Mouse (Mus musculus): ENCODE results near the gene Rnf214. TPM values are rescaled to one million over a fixed set of nuclear protein-coding genes. Genes with fewer than 3 reads are reported as not detected.

Rnf214 gene
- polyA plus RNA-seq, 1 experiment from 2014 or later: 21.5 TPM

- TF ChIP-seq CTCF (IDR thresholded peaks at IDR 0.05; ENCODE audit: low read depth): no peak
- H3K4me2 ChIP-seq (replicated peaks; ENCODE audit: low read depth): no peak overlapping the region
- H3K4me1 ChIP-seq (replicated peaks; ENCODE audit: control insufficient read depth, insufficient read depth, low read length): no peaks in the 10 kb centered on the region
- ATAC-seq: no peak
- no peak overlapping the region for H3K9ac ChIP-seq (ENCODE audit: low read depth, low read length)
- H3K36me3 ChIP-seq (ENCODE audit: control insufficient read depth, insufficient read depth): peaks cover 83% of the 10 kb centered on the region
- no peak overlapping the region for H3K4me3 ChIP-seq (ENCODE audit: low read depth, low read length)
- no peaks in the 10 kb centered on the region for H3K9me3 ChIP-seq (ENCODE audit: control insufficient read depth)
- 88% methylated on average over 8 of the region's 8 CpGs for WGBS
- H3K27me3 ChIP-seq (replicated peaks; ENCODE audit: control insufficient read depth, insufficient read depth, low read length): no peaks in the 10 kb centered on the region
- H3K27ac ChIP-seq (ENCODE audit: low read depth, low read length): no peak overlapping the region
These were observed 36.2 kb upstream of the Rnf214 start for GRCm38 (mm10) chr9:45942916-45943315.

- H3K4me3 ChIP-seq (ENCODE audit: low read depth, low read length): no peak overlapping the region
- no peak overlapping the region for H3K9ac ChIP-seq (ENCODE audit: low read depth, low read length)
- no peak for TF ChIP-seq CTCF (IDR thresholded peaks at IDR 0.05; ENCODE audit: low read depth)
- 80% methylated on average over 16 of the region's 16 CpGs for WGBS
- no peaks in the 10 kb centered on the region for H3K4me1 ChIP-seq (replicated peaks; ENCODE audit: control insufficient read depth, insufficient read depth, low read length)
- H3K9me3 ChIP-seq (ENCODE audit: control insufficient read depth): no peaks in the 10 kb centered on the region
- ATAC-seq: no peak
- no peak overlapping the region for H3K4me2 ChIP-seq (replicated peaks; ENCODE audit: low read depth)
- no peak overlapping the region; the same call in 1 of the 2 replicates for H3K27ac ChIP-seq (ENCODE audit: low read depth, low read length)
- H3K36me3 ChIP-seq (ENCODE audit: control insufficient read depth, insufficient read depth): peaks cover 80% of the 10 kb centered on the region
- H3K27me3 ChIP-seq (replicated peaks; ENCODE audit: control insufficient read depth, insufficient read depth, low read length): no peaks in the 10 kb centered on the region
These were observed 35.8 kb upstream of the Rnf214 start for GRCm38 (mm10) chr9:45942464-45942863.

- Histone ChIP-seq H3K27ac (ENCODE audit: low read depth, low read length) (no peak overlapping the region), H3K27me3 (replicated peaks; ENCODE audit: control insufficient read depth, insufficient read depth, low read length) (no peaks in the 10 kb centered on the region), H3K4me3 (ENCODE audit: low read depth, low read length) (no peak overlapping the region), H3K4me1 (replicated peaks; ENCODE audit: control insufficient read depth, insufficient read depth, low read length) (no peaks in the 10 kb centered on the region), H3K4me2 (replicated peaks; ENCODE audit: low read depth) (no peak overlapping the region), H3K9me3 (ENCODE audit: control insufficient read depth) (no peaks in the 10 kb centered on the region), H3K36me3 (ENCODE audit: control insufficient read depth, insufficient read depth) (peaks cover 71% of the 10 kb centered on the region), H3K9ac (ENCODE audit: low read depth, low read length) (no peak overlapping the region)
- no peak for ATAC-seq
- peak; percentile 55 for TF ChIP-seq CTCF (IDR thresholded peaks at IDR 0.05; ENCODE audit: low read depth)
- 59% methylated on average over 18 of the region's 18 CpGs for WGBS
These were observed 34.7 kb upstream of the Rnf214 start for GRCm38 (mm10) chr9:45941329-45941888.

GRCm38 (mm10) chr9:45939794-45940193 is 33.1 kb upstream of the Rnf214 start:
- WGBS: 89% methylated on average over 6 of the region's 6 CpGs
- Histone ChIP-seq H3K27me3 (replicated peaks; ENCODE audit: control insufficient read depth, insufficient read depth, low read length) (no peaks in the 10 kb centered on the region), H3K4me3 (ENCODE audit: low read depth, low read length) (no peak overlapping the region), H3K9me3 (ENCODE audit: control insufficient read depth) (no peaks in the 10 kb centered on the region), H3K36me3 (ENCODE audit: control insufficient read depth, insufficient read depth) (peaks cover 55% of the 10 kb centered on the region), H3K9ac (ENCODE audit: low read depth, low read length) (no peak overlapping the region), H3K4me2 (replicated peaks; ENCODE audit: low read depth) (no peak overlapping the region), H3K27ac (ENCODE audit: low read depth, low read length) (no peak overlapping the region), H3K4me1 (replicated peaks; ENCODE audit: control insufficient read depth, insufficient read depth, low read length) (no peaks in the 10 kb centered on the region)
- ATAC-seq: no peak
- no peak for TF ChIP-seq CTCF (IDR thresholded peaks at IDR 0.05; ENCODE audit: low read depth)

GRCm38 (mm10) chr9:45938952-45939637 is 32.4 kb upstream of the Rnf214 start:
- 87% methylated on average over 15 of the region's 15 CpGs for WGBS

DNA sequence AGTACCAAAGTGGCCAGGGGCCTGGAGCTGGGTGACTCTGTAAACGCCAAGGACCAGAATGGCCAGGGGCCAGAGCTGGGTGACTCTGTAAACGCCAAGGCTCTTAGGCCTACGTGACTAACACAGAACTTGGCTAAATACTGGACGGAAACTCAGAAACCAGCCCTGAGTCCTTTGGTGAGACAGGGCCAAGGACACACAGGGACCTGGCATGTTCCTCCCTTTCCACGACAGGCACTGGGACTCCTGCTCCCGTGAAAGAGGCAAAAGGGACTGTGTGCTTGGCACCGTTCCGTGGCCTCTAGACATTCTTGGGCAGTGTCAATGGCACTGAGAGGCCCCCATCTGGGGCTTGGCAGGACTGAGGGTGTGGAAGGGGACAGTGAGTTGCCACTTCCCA is 31.4 kb upstream of the Rnf214 start:
- H3K4me2 ChIP-seq (replicated peaks; ENCODE audit: low read depth): no peak overlapping the region
- WGBS: 90% methylated on average over 8 of the region's 8 CpGs
- ATAC-seq: no peak
- TF ChIP-seq CTCF (IDR thresholded peaks at IDR 0.05; ENCODE audit: low read depth): no peak
- no peaks in the 10 kb centered on the region for H3K4me1 ChIP-seq (replicated peaks; ENCODE audit: control insufficient read depth, insufficient read depth, low read length)
- no peak overlapping the region for H3K4me3 ChIP-seq (ENCODE audit: low read depth, low read length)
- no peaks in the 10 kb centered on the region for H3K27me3 ChIP-seq (replicated peaks; ENCODE audit: control insufficient read depth, insufficient read depth, low read length)
- H3K9me3 ChIP-seq (ENCODE audit: control insufficient read depth): no peaks in the 10 kb centered on the region
- H3K9ac ChIP-seq (ENCODE audit: low read depth, low read length): no peak overlapping the region
- peaks cover 38% of the 10 kb centered on the region for H3K36me3 ChIP-seq (ENCODE audit: control insufficient read depth, insufficient read depth)
- no peak overlapping the region for H3K27ac ChIP-seq (ENCODE audit: low read depth, low read length)

More at GRCm38 (mm10) chr9:45938952-45939637, 32.4 kb upstream of the Rnf214 start:
- Histone ChIP-seq H3K9ac (ENCODE audit: low read depth, low read length) (no peak overlapping the region), H3K4me3 (ENCODE audit: low read depth, low read length) (no peak overlapping the region), H3K9me3 (ENCODE audit: control insufficient read depth) (no peaks in the 10 kb centered on the region), H3K27ac (ENCODE audit: low read depth, low read length) (no peak overlapping the region), H3K36me3 (ENCODE audit: control insufficient read depth, insufficient read depth) (peaks cover 48% of the 10 kb centered on the region), H3K27me3 (replicated peaks; ENCODE audit: control insufficient read depth, insufficient read depth, low read length) (no peaks in the 10 kb centered on the region), H3K4me1 (replicated peaks; ENCODE audit: control insufficient read depth, insufficient read depth, low read length) (no peaks in the 10 kb centered on the region), H3K4me2 (replicated peaks; ENCODE audit: low read depth) (no peak overlapping the region)
- ATAC-seq: no peak
- TF ChIP-seq CTCF (IDR thresholded peaks at IDR 0.05; ENCODE audit: low read depth): no peak

All from intestine, postnatal 0 days (tissue).